Mouse (Mus musculus) ES-Bruce4 (cell line): ENCODE measurements around the gene Pheta2. TPM values are rescaled to one million over a fixed set of nuclear protein-coding genes. Genes with fewer than 3 reads are reported as not detected.

ENCODE experiments used
- H3K27ac ChIP-seq: 2 replicates; pipeline ENCODE4 v1.5.1; 2012; ENCODE audit warnings: low read length, inconsistent platforms; ENCODE audit not compliant: insufficient read depth
- H3K27me3 ChIP-seq: 2 replicates; pipeline ENCODE4 v1.6.1; 2012; ENCODE audit warnings: mild to moderate bottlenecking, low read length, inconsistent platforms; ENCODE audit not compliant: control insufficient read depth, poor library complexity, insufficient read depth, severe bottlenecking
- H3K36me3 ChIP-seq: 2 replicates; pipeline ENCODE4 v1.6.1; 2012; ENCODE audit warnings: inconsistent platforms, mild to moderate bottlenecking, low read length, moderate library complexity; ENCODE audit not compliant: control insufficient read depth, poor library complexity, insufficient read depth, severe bottlenecking
- H3K4me1 ChIP-seq: one replicate; pipeline ENCODE4 v1.8.1; 2011; ENCODE audit warnings: low read length; ENCODE audit not compliant: control insufficient read depth, insufficient read depth
- H3K4me3 ChIP-seq: 2 replicates; pipeline ENCODE4 v1.5.1; 2011; ENCODE audit warnings: low read depth, mild to moderate bottlenecking, low read length
- H3K9ac ChIP-seq: 2 replicates; pipeline ENCODE4 v1.6.1; 2012; ENCODE audit warnings: low read depth, mild to moderate bottlenecking, inconsistent platforms; ENCODE audit not compliant: poor library complexity, severe bottlenecking
- H3K9me3 ChIP-seq: replicated peaks from 2 replicates; pipeline ENCODE4 v1.6.1; 2012; ENCODE audit warnings: mild to moderate bottlenecking, low read length, inconsistent platforms; ENCODE audit not compliant: control insufficient read depth, poor library complexity, insufficient read depth, severe bottlenecking
- CTCF ChIP-seq: IDR thresholded peaks from one replicate; pipeline ENCODE4 v1.8.1; 2011; ENCODE audit warnings: low read depth, low read length
- EP300 ChIP-seq: IDR thresholded peaks from 2 replicates; pipeline ENCODE4 v1.6.1; 2011; ENCODE audit warnings: low read depth, low read length; ENCODE audit not compliant: insufficient read depth
- POLR2A ChIP-seq: IDR thresholded peaks from one replicate; pipeline ENCODE4 v1.8.1; 2011; ENCODE audit warnings: low read length; ENCODE audit not compliant: insufficient read depth
- polyA plus RNA-seq: library from polyadenylated mRNA; stranded (reverse); fragments of >200 nt; gene quantifications from 2 replicates; pipeline ENCODE4 v1.2.4, GENCODE M21; 2011; ENCODE audit warnings: low read depth; ENCODE audit not compliant: missing spikeins, insufficient read depth, insufficient read length

The Pheta2 gene
- polyA plus RNA-seq, 1 experiment: 1.8 TPM

DNA sequence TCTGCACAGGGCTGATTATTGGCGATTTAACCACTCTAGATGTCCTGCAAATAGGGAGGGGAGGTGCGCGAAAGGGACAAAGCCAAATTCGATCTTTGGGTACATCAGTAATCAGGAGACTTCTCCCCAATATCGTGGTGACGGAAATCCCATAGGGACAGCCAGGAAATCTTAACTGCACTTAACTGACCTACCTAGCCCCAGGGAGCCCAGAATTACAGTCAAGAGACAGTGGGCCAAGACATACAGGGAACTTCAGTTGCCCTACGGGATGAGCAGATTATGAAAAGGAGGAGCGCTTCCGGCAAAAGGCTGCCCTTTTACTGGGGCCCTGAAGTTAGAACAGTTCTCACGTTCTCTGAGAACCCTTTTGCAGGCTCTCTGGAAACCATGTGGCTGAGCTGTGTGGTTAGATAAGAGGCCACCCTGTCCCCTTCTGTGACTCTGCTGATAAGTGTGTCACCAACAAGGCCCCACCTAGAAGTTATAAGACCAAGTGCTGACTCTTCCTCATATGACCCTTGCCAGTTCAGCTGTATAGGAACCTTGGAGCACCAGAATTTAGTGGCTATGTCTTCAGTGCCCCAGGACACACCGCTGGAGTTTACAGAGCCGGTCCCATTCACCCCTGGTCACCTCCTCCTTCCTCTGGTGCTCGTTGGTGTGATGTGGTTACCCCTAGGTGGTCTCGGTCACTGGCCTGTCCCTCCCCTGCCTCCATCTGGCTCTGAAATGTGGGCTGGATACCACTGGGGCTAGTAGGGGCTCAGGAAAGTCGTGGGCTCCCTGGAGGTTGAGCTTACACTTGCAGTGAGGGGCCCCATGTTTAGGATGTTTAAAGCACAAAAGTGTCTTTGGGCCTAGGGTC, 3.2 kb downstream of the Pheta2 start:
- Histone ChIP-seq H3K4me3 (peak overlapping the region; percentile 31), H3K36me3 (no peaks in the 10 kb centered on the region), H3K27me3 (no peaks in the 10 kb centered on the region), H3K9me3 (no peaks in the 10 kb centered on the region), H3K9ac (peak overlapping the region; percentile 56), H3K4me1 (peaks cover 4% of the 10 kb centered on the region), H3K27ac (no peak overlapping the region)
- TF ChIP-seq POLR2A (no peak), CTCF (no peak), EP300 (no peak)

DNA sequence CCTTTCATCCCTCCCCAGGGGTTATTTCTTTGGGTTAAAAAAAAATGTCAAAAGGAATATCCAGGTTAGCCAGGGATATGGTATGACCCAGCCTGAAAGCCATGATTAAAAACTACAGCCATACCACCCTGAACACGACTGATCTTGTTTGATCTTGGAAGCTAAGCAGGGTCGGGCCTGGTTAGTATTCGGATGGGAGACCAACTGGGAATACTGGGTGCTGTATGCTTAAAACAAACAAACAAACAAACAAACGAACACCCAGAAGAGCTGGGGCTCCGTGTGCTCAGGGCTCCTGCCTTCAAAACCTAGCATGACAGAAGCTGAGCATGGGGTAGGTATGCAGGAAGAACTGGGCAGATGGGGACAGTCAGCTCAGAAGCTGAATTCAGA, 3.8 kb downstream of the Pheta2 start:
- Histone ChIP-seq H3K27ac (no peak overlapping the region), H3K4me1 (peaks cover 6% of the 10 kb centered on the region)

DNA sequence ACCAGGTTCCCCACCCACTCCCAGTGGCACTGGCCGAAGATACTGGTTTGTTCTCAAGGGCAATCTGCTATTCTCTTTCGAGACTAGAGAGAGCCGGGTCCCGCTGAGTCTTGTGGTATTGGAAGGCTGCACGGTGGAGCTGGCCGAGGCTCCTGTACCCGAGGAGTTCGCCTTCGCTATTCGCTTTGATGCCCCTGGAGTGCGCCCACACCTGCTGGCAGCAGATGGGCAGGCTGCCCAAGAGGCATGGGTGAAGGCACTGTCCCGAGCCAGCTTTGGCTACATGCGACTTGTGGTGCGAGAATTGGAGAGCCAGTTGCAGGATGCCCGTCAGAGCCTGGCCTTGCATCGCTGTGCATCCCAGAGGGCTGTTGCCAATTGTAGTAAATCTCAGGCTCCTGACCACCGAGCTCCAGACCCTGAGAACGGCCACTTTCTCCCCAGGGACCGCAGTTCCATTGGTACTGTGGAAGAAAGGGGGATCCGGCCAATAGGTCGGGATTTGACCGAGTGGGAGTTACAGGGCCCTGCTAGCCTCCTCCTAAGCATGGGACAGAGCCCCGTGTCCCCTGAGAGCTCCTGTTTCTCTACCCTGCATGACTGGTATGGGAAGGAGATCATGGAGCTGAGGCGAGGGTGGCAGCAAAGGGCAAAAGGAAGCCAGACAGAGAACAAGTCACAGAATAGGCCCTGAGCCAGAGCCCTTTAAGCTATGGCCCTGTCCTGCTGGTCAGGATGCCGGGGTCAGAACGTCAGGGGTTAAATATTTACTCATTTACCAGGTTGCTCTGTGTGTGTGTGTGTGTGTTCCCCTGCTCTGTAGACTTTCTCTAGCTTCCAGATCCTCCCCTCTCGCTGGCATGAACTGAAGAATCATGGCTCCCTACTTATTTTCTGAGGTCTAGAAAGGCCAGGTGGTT, 4.9 kb downstream of the Pheta2 start:
- no peak overlapping the region for H3K9ac ChIP-seq
- H3K4me3 ChIP-seq: no peak overlapping the region
- no peaks in the 10 kb centered on the region for H3K9me3 ChIP-seq
- no peak for TF ChIP-seq CTCF
- no peak for TF ChIP-seq EP300
- TF ChIP-seq POLR2A: no peak
- peaks cover 3% of the 10 kb centered on the region; the same call in 1 of the 2 replicates for H3K36me3 ChIP-seq
- peaks cover 6% of the 10 kb centered on the region for H3K4me1 ChIP-seq
- H3K27me3 ChIP-seq: no peaks in the 10 kb centered on the region
- no peak overlapping the region for H3K27ac ChIP-seq

More for the DNA sequence above, 3.8 kb downstream of the Pheta2 start:
- Histone ChIP-seq H3K9ac (no peak overlapping the region), H3K9me3 (no peaks in the 10 kb centered on the region), H3K36me3 (no peaks in the 10 kb centered on the region), H3K4me3 (no peak overlapping the region), H3K27me3 (no peaks in the 10 kb centered on the region)
- no peak for TF ChIP-seq EP300
- no peak for TF ChIP-seq CTCF
- no peak for TF ChIP-seq POLR2A

DNA sequence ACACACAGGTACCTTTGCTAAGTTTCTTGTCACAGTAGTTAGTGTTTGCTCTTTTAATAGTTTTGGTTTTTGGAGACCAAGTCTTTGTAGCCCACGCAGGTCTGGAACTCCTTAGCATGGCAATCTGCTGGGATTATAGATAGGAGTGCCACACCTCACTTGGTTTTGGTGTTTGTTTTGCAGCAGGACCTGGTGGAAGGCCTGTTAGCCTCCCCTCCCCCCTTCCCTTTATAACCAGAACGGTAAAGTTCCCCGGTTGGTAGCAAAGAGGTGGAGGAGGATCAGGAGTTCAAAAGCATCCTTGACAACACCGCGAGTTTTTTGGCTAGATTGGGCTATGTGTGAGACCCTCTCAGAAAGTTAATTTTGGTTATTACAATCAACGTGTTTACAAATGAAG, 6.2 kb downstream of the Pheta2 start:
- Histone ChIP-seq H3K4me3 (no peak overlapping the region), H3K36me3 (peaks cover 6% of the 10 kb centered on the region; the same call in 1 of the 2 replicates), H3K9ac (no peak overlapping the region), H3K27me3 (no peaks in the 10 kb centered on the region), H3K4me1 (peaks cover 6% of the 10 kb centered on the region), H3K9me3 (no peaks in the 10 kb centered on the region), H3K27ac (no peak overlapping the region)
- TF ChIP-seq POLR2A (no peak), CTCF (no peak), EP300 (no peak)

DNA sequence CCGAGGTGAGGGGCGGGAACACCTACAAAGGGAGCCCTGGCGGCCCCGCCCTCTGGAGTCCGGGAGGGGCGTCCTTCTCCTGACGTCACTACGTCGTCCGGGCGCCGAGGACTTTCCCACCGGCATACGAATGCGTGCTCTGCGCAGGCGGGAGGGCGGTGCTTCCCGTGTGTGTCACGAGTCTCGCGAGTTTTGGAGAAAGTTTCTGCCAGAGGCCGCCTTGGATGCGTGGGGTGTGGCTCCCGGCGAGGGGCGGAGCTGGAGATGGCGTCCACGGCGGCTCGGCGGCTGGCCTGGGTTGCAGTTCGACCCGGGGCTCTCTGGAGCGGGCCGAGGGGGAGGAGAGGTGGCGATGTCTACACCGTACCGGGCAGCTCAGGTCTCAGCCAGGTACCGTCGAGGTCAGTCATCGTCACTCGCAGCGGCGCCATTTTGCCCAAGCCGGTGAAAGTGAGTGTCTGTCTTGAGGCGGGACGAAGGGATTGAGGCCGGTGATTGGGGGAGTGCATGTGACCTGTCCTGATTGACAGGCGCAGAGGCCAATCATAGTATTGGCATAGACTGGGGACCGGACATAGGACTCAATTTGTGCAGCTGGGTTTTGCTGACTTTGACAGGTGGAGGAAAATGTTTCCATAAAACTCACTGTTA, 7.2 kb downstream of the Pheta2 start:
- H3K36me3 ChIP-seq: peaks cover 12% of the 10 kb centered on the region
- H3K27ac ChIP-seq: no peak overlapping the region
- H3K9me3 ChIP-seq: no peaks in the 10 kb centered on the region
- H3K9ac ChIP-seq: peak overlapping the region; percentile 82
- no peaks in the 10 kb centered on the region for H3K27me3 ChIP-seq
- peaks cover 2% of the 10 kb centered on the region for H3K4me1 ChIP-seq
- TF ChIP-seq POLR2A (no peak), EP300 (peak; percentile 10; the same call in 1 of the 2 replicates)
- peak overlapping the region; percentile 94 for H3K4me3 ChIP-seq
